Mouse (Mus musculus) layer of hippocampus, adult 2 months (tissue): ENCODE measurements around the gene Poldip2. TPM values are rescaled to one million over a fixed set of nuclear protein-coding genes. Genes with fewer than 3 reads are reported as not detected.

Experiments
- DNase-seq, 2 experiments: peaks; one replicate each; pipeline ENCODE4 v3.0.0; 2022; ENCODE audit warnings: low spot score in 2 of 2
- H3K27ac ChIP-seq: fragments of 200-600 bp; 2 replicates; pipeline ENCODE4 v1.8.1; 2022
- H3K4me3 ChIP-seq: fragments of 200-600 bp; 2 replicates; pipeline ENCODE4 v1.8.1; 2022; ENCODE audit warnings: mild to moderate bottlenecking
- CTCF ChIP-seq: fragments of 200-600 bp; conservative IDR thresholded peaks from 2 replicates; pipeline ENCODE4 v1.8.1; 2022; ENCODE audit warnings: antibody characterized with exemption, mild to moderate bottlenecking, moderate library complexity
- long read RNA-seq, 2 experiments: library from polyadenylated mRNA; stranded (forward); transcript quantifications; one replicate each; pipeline ENCODE4 v2.0.0; 2021; ENCODE audit warnings: borderline mapping rate in 2 of 2
- total RNA-seq, 2 experiments: library from RNA; stranded (reverse); gene quantifications; 2 replicates each; pipeline ENCODE4 v1.2.3; 2021

Gene Poldip2
- total RNA-seq, result 100 to 1,000 TPM; 121 to 122 TPM
- long read RNA-seq, experiment 1, transcript Poldip2-201 (11 exons, 2,054 nt), result major isoform, 77 of 123 reads
- long read RNA-seq, experiment 1, partial matches to known transcripts, result 5 of 123 reads
- long read RNA-seq, experiment 1, other reads (novel, unspliced or antisense), result 41 of 123 reads
- long read RNA-seq, experiment 2, transcript Poldip2-201 (11 exons, 2,054 nt), result major isoform, 118 of 169 reads
- long read RNA-seq, experiment 2, partial matches to known transcripts, result 17 of 169 reads
- long read RNA-seq, experiment 2, other reads (novel, unspliced or antisense), result 32 of 169 reads

- Histone ChIP-seq H3K4me3 (peak within 1 kb of the TSS; percentile 85), H3K27ac (peak within 1 kb of the TSS; percentile 96)
- no peak for TF ChIP-seq CTCF
- DNase-seq, result peak; percentile 89 to 90
These were observed at the start of gene Poldip2, which contains the start of gene Tmem199 for GRCm38 (mm10) chr11:78512025-78512957. Poldip2 (plus strand) TSS chr11:78512193. Tmem199 (minus strand) TSS chr11:78512172.

- Histone ChIP-seq H3K4me3 (no peak overlapping the region), H3K27ac (no peak overlapping the region)
- no peak for TF ChIP-seq CTCF
- DNase-seq, result no peak
These were observed 49.3 kb upstream of the Poldip2 start for GRCm38 (mm10) chr11:78462669-78463068.

- TF ChIP-seq CTCF, result no peak
- Histone ChIP-seq H3K27ac (0 out of 2 replicates have a peak overlapping the region, but pooled peaks have one; percentile 18), H3K4me3 (no peak overlapping the region)
- no peak for DNase-seq
These were observed 48.5 kb upstream of the Poldip2 start for GRCm38 (mm10) chr11:78463286-78464036.

GRCm38 (mm10) chr11:78465116-78465515, 46.9 kb upstream of the Poldip2 start:
- peak overlapping the region; percentile 91; the same call in 1 of the 2 replicates for H3K27ac ChIP-seq
- DNase-seq, result no peak
- no peak for TF ChIP-seq CTCF
- peak overlapping the region; percentile 73 for H3K4me3 ChIP-seq

GRCm38 (mm10) chr11:78465568-78466180, 46.3 kb upstream of the Poldip2 start, which contains the start of gene Slc46a1:
Slc46a1 (plus strand) TSS chr11:78465697.
- Histone ChIP-seq H3K4me3 (peak within 1 kb of the TSS; percentile 73), H3K27ac (peak within 1 kb of the TSS; percentile 91)
- peak; percentile 72 to 79 for DNase-seq
- no peak for TF ChIP-seq CTCF

GRCm38 (mm10) chr11:78466242-78466912, 45.6 kb upstream of the Poldip2 start:
- Histone ChIP-seq H3K27ac (peak overlapping the region; percentile 91; the same call in 1 of the 2 replicates), H3K4me3 (peak overlapping the region; percentile 73)
- no peak for TF ChIP-seq CTCF
- no peak for DNase-seq

GRCm38 (mm10) chr11:78467515-78467914, 44.5 kb upstream of the Poldip2 start:
- no peak for TF ChIP-seq CTCF
- H3K27ac ChIP-seq, result no peak overlapping the region
- DNase-seq, result no peak

GRCm38 (mm10) chr11:78467932-78468331, 44.1 kb upstream of the Poldip2 start:
- no peak for TF ChIP-seq CTCF
- no peak for DNase-seq
- H3K4me3 ChIP-seq, result no peak overlapping the region

More at GRCm38 (mm10) chr11:78467515-78467914, 44.5 kb upstream of the Poldip2 start:
- no peak overlapping the region for H3K4me3 ChIP-seq

GRCm38 (mm10) chr11:78471326-78472103, 40.5 kb upstream of the Poldip2 start:
- no peak for DNase-seq
- Histone ChIP-seq H3K4me3 (no peak overlapping the region), H3K27ac (no peak overlapping the region)
- no peak for TF ChIP-seq CTCF

More at GRCm38 (mm10) chr11:78467932-78468331, 44.1 kb upstream of the Poldip2 start:
- no peak overlapping the region for H3K27ac ChIP-seq

GRCm38 (mm10) chr11:78475289-78475688, 36.7 kb upstream of the Poldip2 start:
- Histone ChIP-seq H3K4me3 (no peak overlapping the region), H3K27ac (no peak overlapping the region)
- no peak for DNase-seq
- TF ChIP-seq CTCF, result no peak

- no peak for DNase-seq
- no peak for TF ChIP-seq CTCF
- H3K4me3 ChIP-seq, result no peak overlapping the region
- no peak overlapping the region for H3K27ac ChIP-seq
These were observed 28.4 kb upstream of the Poldip2 start for GRCm38 (mm10) chr11:78483639-78484038.
